Mouse (Mus musculus) ES-Bruce4 (cell line): ENCODE measurements around the gene Map3k14. TPM values are rescaled to one million over a fixed set of nuclear protein-coding genes. Genes with fewer than 3 reads are reported as not detected.
A peak's percentile ranks its signal among the peaks of the same experiment; 100 is the strongest.

Source experiments
- H3K27ac ChIP-seq: 2 replicates; pipeline ENCODE4 v1.5.1; 2012; ENCODE audit warnings: low read length, inconsistent platforms; ENCODE audit not compliant: insufficient read depth
- H3K27me3 ChIP-seq: 2 replicates; pipeline ENCODE4 v1.6.1; 2012; ENCODE audit warnings: mild to moderate bottlenecking, low read length, inconsistent platforms; ENCODE audit not compliant: control insufficient read depth, poor library complexity, insufficient read depth, severe bottlenecking
- H3K36me3 ChIP-seq: 2 replicates; pipeline ENCODE4 v1.6.1; 2012; ENCODE audit warnings: inconsistent platforms, mild to moderate bottlenecking, low read length, moderate library complexity; ENCODE audit not compliant: control insufficient read depth, poor library complexity, insufficient read depth, severe bottlenecking
- H3K4me1 ChIP-seq: one replicate; pipeline ENCODE4 v1.8.1; 2011; ENCODE audit warnings: low read length; ENCODE audit not compliant: control insufficient read depth, insufficient read depth
- H3K4me3 ChIP-seq: 2 replicates; pipeline ENCODE4 v1.5.1; 2011; ENCODE audit warnings: low read depth, mild to moderate bottlenecking, low read length
- H3K9ac ChIP-seq: 2 replicates; pipeline ENCODE4 v1.6.1; 2012; ENCODE audit warnings: low read depth, mild to moderate bottlenecking, inconsistent platforms; ENCODE audit not compliant: poor library complexity, severe bottlenecking
- H3K9me3 ChIP-seq: replicated peaks from 2 replicates; pipeline ENCODE4 v1.6.1; 2012; ENCODE audit warnings: mild to moderate bottlenecking, low read length, inconsistent platforms; ENCODE audit not compliant: control insufficient read depth, poor library complexity, insufficient read depth, severe bottlenecking
- CTCF ChIP-seq: IDR thresholded peaks from one replicate; pipeline ENCODE4 v1.8.1; 2011; ENCODE audit warnings: low read depth, low read length
- EP300 ChIP-seq: IDR thresholded peaks from 2 replicates; pipeline ENCODE4 v1.6.1; 2011; ENCODE audit warnings: low read depth, low read length; ENCODE audit not compliant: insufficient read depth
- POLR2A ChIP-seq: IDR thresholded peaks from one replicate; pipeline ENCODE4 v1.8.1; 2011; ENCODE audit warnings: low read length; ENCODE audit not compliant: insufficient read depth
- polyA plus RNA-seq: library from polyadenylated mRNA; stranded (reverse); fragments of >200 nt; gene quantifications from 2 replicates; pipeline ENCODE4 v1.2.4, GENCODE M21; 2011; ENCODE audit warnings: low read depth; ENCODE audit not compliant: missing spikeins, insufficient read depth, insufficient read length

Map3k14 gene
- polyA plus RNA-seq, 1 experiment = 2.2 TPM

DNA sequence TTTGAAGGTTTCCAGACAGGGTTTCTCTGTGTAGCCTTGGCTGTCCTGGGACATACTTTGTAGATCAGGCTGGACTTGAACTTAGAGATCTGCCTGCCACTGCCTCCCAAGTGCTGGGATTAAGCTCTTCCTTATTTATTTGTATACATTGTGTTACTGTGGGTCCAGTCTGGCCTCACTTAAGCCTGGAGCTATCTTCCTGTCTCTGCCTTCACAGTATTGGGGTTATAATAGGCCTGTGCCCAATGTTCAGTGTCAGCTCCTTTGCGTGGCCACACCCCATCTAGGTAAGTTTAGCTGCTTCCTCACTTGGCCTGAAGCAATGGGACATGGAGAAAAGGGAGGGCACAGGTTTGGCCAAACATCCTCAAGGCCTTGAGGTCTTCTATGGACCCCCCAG lies 90.8 kb downstream of the Map3k14 start:
- H3K27me3 ChIP-seq = no peaks in the 10 kb centered on the region; the same call in 1 of the 2 replicates
- no peak overlapping the region for H3K4me3 ChIP-seq
- H3K27ac ChIP-seq = no peak overlapping the region
- no peak overlapping the region for H3K9ac ChIP-seq
- no peaks in the 10 kb centered on the region for H3K9me3 ChIP-seq
- no peaks in the 10 kb centered on the region for H3K36me3 ChIP-seq
- TF ChIP-seq CTCF (no peak), EP300 (no peak), POLR2A (no peak)
- peaks cover 2% of the 10 kb centered on the region for H3K4me1 ChIP-seq

DNA sequence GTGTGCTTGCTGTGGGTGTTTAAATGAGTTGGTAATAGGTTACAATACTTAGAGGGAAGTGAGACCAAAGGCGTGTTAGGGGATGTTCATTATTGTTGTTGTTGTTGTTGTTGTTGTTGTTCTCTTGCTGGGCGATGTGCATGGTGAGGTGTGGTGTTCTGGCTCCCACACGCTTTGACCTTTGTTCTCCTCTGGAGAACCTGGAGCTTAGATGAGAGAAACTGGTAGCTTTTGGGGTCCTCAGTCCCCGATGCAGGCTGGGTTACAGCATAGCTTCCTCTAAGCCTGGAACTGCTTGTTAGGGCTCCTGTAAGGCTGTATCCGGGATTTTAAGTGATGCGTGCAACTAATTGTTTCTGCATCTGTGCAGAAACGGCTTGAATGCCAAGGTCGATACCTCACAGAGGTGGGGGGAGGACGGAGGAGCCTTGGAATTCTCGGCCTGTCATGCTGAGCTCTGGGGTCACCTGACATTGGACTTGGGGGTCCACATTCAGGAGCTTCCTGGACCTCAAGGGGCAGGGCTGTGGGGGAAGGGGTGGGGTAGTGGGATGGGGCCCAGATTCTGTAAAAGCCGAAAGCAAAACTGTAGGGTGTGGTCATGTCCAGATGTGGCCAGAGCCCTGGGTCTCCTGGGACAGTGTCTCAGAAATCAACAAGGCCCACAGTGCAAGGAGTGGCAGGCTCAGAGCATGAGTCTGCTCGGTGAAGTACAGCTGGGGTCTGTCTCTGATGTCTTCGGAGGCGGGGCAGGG lies 91.4 kb downstream of the Map3k14 start:
- no peaks in the 10 kb centered on the region for H3K36me3 ChIP-seq
- H3K27ac ChIP-seq = 0 out of 2 replicates have a peak overlapping the region, but pooled peaks have one; percentile 5
- no peak overlapping the region for H3K4me3 ChIP-seq
- H3K9me3 ChIP-seq = no peaks in the 10 kb centered on the region
- peaks cover 2% of the 10 kb centered on the region for H3K4me1 ChIP-seq
- H3K27me3 ChIP-seq = peaks cover 4% of the 10 kb centered on the region
- no peak overlapping the region for H3K9ac ChIP-seq
- TF ChIP-seq POLR2A (no peak), CTCF (no peak), EP300 (no peak)

DNA sequence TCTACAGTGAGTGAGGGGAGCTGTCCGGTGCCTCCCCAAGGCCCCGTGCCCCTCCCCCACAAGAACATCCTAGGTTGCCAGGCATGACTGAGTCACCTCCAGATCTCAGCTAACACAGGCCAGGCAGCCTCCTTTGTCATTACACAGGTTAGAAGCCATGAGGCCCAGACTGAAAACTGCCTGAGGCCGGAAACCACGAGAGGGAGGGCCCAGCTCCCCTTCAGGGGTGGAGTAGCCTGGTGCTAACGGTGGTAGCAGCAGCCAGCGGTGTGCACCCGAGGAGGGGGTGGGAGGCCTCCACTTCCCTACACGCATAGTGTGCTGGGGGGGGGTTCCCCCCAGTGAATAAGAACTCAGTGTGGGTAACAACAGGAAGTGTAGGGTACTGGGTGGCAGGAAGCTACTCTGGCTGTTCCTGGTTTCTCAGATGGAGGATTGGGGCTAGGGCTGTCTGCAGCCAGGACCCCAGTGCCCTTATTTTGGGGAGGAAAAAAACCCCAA lies 92.3 kb downstream of the Map3k14 start:
- Histone ChIP-seq H3K9me3 (no peaks in the 10 kb centered on the region), H3K27ac (no peak overlapping the region), H3K9ac (no peak overlapping the region), H3K27me3 (peaks cover 9% of the 10 kb centered on the region), H3K36me3 (no peaks in the 10 kb centered on the region), H3K4me1 (peaks cover 2% of the 10 kb centered on the region), H3K4me3 (no peak overlapping the region)
- TF ChIP-seq POLR2A (no peak), EP300 (no peak), CTCF (no peak)

DNA sequence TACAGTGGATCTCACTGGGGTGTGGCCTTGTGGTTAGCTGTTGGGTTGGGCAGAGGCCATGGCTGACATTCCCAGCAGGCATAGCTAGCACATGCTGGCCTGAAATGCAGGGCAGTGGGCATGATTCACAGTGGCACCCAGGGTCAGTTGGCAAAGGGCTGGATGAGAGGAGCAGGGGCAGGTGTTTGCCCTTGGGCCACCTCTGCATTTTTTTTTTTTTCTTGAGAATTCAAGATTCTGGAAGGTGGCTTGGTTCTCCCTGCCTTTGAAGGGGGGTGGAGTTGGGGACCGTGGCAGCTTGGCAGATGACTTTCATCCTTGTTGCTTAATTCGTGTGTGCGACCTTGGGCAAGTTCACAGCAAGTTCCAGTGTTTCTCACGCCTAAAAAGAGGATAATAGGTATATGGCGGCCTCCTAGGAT lies 92.8 kb downstream of the Map3k14 start:
- Histone ChIP-seq H3K27ac (no peak overlapping the region), H3K4me1 (peaks cover 2% of the 10 kb centered on the region), H3K36me3 (no peaks in the 10 kb centered on the region), H3K9ac (no peak overlapping the region), H3K27me3 (peaks cover 9% of the 10 kb centered on the region), H3K4me3 (no peak overlapping the region), H3K9me3 (no peaks in the 10 kb centered on the region)
- TF ChIP-seq CTCF (no peak), POLR2A (no peak), EP300 (no peak)

- H3K36me3 ChIP-seq = no peaks in the 10 kb centered on the region
- TF ChIP-seq POLR2A (no peak), EP300 (no peak), CTCF (no peak)
- no peaks in the 10 kb centered on the region for H3K9me3 ChIP-seq
- no peak overlapping the region for H3K4me3 ChIP-seq
- peaks cover 9% of the 10 kb centered on the region for H3K27me3 ChIP-seq
- H3K9ac ChIP-seq = no peak overlapping the region
- H3K27ac ChIP-seq = no peak overlapping the region
- H3K4me1 ChIP-seq = peaks cover 2% of the 10 kb centered on the region
These were observed 93.4 kb downstream of the Map3k14 start for GRCm38 (mm10) chr11:103173771-103174344.
